Mouse (Mus musculus) E14TG2a.4 (cell line): ENCODE measurements at regions not wholly inside any gene's neighbourhood (a gene's known extent, or its start where the extent isn't known, plus 50 kb on each side); places are given as distances from the start of the nearest gene placed in this dataset.

Experiments
- CTCF ChIP-seq: conservative IDR thresholded peaks from 2 replicates; pipeline ENCODE4 v1.5.1; 2014; ENCODE audit warnings: low read length
- POU5F1 ChIP-seq: IDR thresholded peaks from 2 replicates; pipeline ENCODE4 v1.6.1; 2014; ENCODE audit warnings: low read length, borderline replicate concordance

- TF ChIP-seq CTCF (no peak), POU5F1 (no peak)
Observed at GRCm38 (mm10) chr3:34527546-34527945, 122.7 kb upstream of the Sox2 start.
